Mouse (Mus musculus) thymus, postnatal 10 days (tissue): Measurements from ENCODE around the gene Btn2a2.

ENCODE experiments used
- DNase-seq, 2 experiments: peaks; one replicate each; pipeline ENCODE4 v3.0.0; 2021; ENCODE audit warnings: low spot score in 2 of 2

The Btn2a2 gene

DNA sequence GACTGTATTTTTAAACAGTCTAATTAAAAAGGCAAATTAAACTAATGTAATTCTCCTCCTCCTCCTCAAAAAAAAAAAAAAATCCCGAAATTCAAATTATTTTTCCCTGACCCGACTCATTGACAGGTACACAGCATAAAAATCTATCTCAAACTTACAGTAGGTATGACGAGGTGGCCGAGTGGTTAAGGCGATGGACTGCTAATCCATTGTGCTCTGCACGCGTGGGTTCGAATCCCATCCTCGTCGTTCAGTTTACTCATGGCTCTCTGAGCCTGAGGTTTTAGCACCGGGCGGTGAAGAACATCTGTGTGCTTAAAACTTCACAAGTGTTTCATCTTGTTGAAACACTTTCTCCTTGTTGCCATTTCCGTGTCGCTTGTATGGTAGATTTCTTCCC is 33.0 kb upstream of the Btn2a2 start:
- peak; percentile 88 to 92 for DNase-seq

DNA sequence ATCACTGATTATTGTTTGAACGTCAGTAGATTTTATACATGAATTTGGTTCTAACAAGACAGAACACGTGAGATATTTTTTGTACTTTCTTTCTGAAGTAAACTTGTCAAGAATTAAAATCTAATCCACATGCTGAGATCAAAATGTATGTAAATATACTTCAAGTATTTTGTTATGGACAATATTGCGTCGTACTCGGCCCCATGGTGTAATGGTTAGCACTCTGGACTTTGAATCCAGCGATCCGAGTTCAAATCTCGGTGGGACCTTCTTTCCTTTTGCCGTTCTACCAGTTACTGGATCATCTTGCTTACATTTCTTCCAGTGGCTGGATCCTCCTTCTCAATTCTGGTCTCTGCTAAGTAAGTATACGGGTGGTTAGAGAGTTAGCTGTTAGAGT is 30.8 kb upstream of the Btn2a2 start:
- DNase-seq: peak; percentile 60 to 72

GRCm38 (mm10) chr13:23518885-23519284 is 30.2 kb upstream of the Btn2a2 start:
- peak; percentile 69 to 83 for DNase-seq

DNA sequence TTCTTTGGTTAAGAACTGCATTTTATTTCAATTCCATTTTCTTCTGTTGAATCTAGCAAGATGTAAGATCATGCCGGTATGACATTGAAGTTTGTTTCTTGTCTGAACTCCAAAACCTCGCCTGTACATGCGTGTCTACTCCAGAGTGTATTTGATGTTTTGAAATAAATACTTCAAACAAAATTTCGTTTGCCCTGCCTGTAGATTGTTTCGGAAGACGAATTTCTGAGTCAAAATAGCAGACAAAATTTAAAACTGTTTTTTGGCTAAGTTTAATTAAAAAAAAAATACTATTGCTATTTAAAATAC is 29.6 kb upstream of the Btn2a2 start:
- no peak for DNase-seq

- DNase-seq: peak; percentile 88 to 90
Observed at GRCm38 (mm10) chr13:23517603-23518294, 29.1 kb upstream of the Btn2a2 start.

DNA sequence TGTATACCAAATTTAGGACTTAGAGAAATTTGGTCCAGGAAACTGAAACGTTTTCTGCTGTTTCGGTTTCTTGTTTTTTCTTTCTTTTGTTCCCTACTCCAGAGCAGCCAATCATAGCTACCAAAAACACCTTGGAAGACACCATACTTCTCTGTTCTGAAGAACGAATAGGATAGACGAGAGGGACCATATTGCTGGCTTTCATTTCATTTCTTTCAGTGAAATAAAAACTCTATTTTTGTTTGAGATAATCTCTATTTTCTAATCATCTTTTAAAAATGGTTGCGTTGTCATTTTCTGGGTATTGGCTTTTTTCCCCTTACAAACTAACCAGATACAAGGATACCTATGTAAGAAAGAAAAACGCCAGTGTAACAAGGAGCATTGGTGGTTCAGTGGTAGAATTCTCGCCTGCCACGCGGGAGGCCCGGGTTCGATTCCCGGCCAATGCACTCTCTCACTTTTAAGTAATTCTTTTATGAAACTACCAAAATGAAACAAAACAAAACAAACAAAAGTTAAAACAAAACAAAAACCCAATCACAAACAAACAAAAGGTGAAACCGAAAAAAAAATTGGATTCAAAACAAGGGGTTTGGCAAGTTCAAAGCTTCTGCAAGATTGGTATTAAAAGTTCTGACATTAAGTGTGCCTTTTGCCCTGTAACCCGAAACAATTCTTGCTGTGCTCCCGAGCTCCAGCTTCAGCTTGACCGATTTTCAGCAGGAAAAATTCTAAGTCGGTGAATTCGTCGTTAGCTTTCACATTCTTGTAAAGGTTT is 28.4 kb upstream of the Btn2a2 start:
- DNase-seq: peak; percentile 55 to 80

GRCm38 (mm10) chr13:23515826-23516620 is 27.4 kb upstream of the Btn2a2 start:
- DNase-seq: no peak

GRCm38 (mm10) chr13:23515281-23515680 is 26.6 kb upstream of the Btn2a2 start:
- DNase-seq: no peak

DNA sequence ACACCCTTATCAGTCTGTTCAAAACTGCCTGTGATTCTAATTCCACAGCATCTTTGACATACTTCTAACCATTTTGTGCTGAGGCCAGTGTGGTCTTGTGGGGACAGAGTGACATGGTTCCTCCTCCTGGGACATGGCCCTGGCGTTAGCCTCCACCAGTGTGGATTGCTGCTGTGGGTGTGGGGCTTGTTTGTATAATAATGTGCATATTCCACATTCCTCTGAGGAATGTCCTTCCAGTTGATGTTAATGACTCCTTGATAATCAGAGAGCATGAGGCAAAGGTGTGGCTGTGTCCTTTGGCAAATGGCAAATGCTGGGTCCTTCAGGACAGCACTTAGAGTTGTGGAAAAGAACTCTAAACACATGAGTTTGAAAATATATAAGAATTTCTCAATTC is 24.9 kb upstream of the Btn2a2 start:
- no peak for DNase-seq

DNA sequence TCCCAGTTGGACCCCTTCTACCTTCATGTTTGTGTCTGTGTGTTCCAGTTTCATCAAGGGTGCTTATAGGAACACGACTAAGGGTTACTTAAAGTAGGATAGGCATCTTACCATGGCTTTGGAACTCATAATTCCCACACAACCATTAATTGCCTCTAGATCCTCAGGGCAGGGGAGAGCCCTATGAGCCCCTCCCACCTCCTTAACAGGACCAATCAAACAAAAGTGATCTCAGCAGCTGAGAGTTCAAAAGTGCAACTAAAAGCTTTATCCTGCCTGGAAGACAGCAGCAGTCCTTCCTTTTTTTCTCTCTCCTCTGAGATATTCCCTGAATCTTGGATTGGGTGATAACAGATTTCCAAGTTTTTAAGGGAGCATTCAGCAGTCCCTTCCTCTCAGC is 21.5 kb upstream of the Btn2a2 start:
- no peak for DNase-seq

DNA sequence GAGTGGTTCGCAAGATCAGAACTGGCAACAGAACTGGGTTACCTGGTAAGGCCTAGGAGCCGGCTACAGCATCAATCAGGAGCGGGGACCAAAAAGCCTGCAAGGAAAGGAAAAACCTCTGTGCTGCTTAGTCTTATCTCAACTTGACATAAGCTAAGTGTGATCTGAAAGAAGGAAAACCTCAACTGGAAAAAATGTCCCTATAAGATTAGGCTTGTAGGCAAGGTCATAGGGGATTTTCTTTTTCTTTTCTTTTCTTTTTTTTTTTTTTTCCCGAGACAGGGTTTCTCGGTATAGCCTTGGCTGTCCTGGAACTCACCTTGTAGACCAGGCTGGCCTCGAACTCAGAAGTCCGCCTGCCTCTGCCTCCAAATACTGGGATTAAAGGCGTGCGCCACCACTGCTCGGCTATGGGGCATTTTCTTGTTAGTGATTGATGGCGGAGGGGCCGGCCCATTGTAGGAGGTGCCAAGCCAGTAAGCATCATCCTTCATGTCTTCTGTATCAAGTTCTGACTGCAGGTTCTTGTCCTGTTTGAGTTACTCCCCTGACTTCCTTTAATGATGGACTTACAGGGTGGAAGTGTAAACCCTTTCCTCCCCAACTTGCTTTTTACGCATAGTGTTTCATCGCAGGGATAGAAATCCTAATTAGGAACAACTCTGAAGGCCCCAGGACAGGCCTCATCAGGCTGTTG is 18.3 kb upstream of the Btn2a2 start:
- no peak for DNase-seq

- DNase-seq: peak; percentile 34 to 76
Observed at GRCm38 (mm10) chr13:23506351-23506750, 17.7 kb upstream of the Btn2a2 start.

GRCm38 (mm10) chr13:23505662-23506345 is 17.1 kb upstream of the Btn2a2 start:
- DNase-seq: no peak

- DNase-seq: peak; percentile 51 to 73
Observed at GRCm38 (mm10) chr13:23503797-23504196, 15.1 kb upstream of the Btn2a2 start.

DNA sequence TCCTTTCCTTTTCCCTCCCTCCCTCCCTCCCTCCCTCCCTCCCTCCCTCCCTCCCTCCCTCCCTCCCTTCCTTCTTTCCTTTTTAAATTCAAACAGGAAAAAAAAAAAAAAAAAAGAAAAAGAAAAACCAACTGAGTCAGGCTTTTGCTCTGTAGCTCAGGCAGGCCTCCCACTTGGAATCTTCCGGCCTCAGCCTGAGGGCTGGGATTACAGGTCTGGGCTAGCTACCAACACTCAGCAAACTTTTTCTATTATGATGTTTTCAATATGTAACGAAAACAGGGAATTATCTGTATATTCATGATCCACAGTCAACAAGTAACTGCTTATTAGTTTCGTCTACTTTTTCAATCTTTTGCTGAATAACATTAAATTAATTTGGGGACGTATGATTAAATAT is 14.3 kb upstream of the Btn2a2 start:
- DNase-seq: no peak

- DNase-seq: no peak
Observed at GRCm38 (mm10) chr13:23502031-23502567, 13.4 kb upstream of the Btn2a2 start.

- DNase-seq: no peak
Observed at GRCm38 (mm10) chr13:23501511-23501910, 12.9 kb upstream of the Btn2a2 start.

- peak; percentile 68 to 78 for DNase-seq
Observed at GRCm38 (mm10) chr13:23500424-23501200, 12.0 kb upstream of the Btn2a2 start.

- no peak for DNase-seq
Observed at GRCm38 (mm10) chr13:23499943-23500342, 11.3 kb upstream of the Btn2a2 start.

GRCm38 (mm10) chr13:23498653-23499052 is 10.0 kb upstream of the Btn2a2 start:
- DNase-seq: no peak
